Mouse (Mus musculus) CH12.LX (cell line): ENCODE results near the gene C1ql4. TPM values are rescaled to one million over a fixed set of nuclear protein-coding genes. Genes with fewer than 3 reads are reported as not detected.

ENCODE experiments used
- DNase-seq: peaks from one replicate; pipeline ENCODE4 v3.0.0-alpha.2; 2013; ENCODE audit errors: extremely low read depth
- H3K27ac ChIP-seq: 2 replicates; pipeline ENCODE4 v1.5.1; 2012; ENCODE audit warnings: low read depth, mild to moderate bottlenecking, control low read depth, moderate library complexity; ENCODE audit not compliant: insufficient read depth
- H3K27me3 ChIP-seq: replicated peaks from 2 replicates; pipeline ENCODE3; 2012; ENCODE audit warnings: inconsistent platforms
- H3K36me3 ChIP-seq, 2 experiments: replicated peaks in 1 of 2; 2 replicates each; pipeline versions ENCODE3 to v1.6.1; 2012; ENCODE audit warnings: inconsistent platforms in 1 of 2, low read length in 1 of 2, mild to moderate bottlenecking in 1 of 2, mixed read lengths in 1 of 2, moderate library complexity in 1 of 2; ENCODE audit not compliant: control insufficient read depth in 1 of 2, insufficient read depth in 1 of 2
- H3K4me1 ChIP-seq, 2 experiments: 2 replicates each; pipeline ENCODE4 v1.6.1; 2012; ENCODE audit warnings: inconsistent platforms in 1 of 2, moderate library complexity in 1 of 2; ENCODE audit not compliant: insufficient read depth in 2 of 2, control insufficient read depth in 1 of 2
- H3K4me2 ChIP-seq: 2 replicates; pipeline ENCODE4 v1.6.1; 2012; ENCODE audit warnings: low read depth, mild to moderate bottlenecking, control low read depth; ENCODE audit not compliant: poor library complexity, insufficient read depth, severe bottlenecking
- H3K4me3 ChIP-seq, 3 experiments: fragments of 150-350 bp in 1 of 3; sonication (generic) in 1 of 3; replicated peaks in 1 of 3; 2 replicates each; pipeline versions ENCODE3 to v1.5.1; 2011 to 2012; ENCODE audit warnings: low read depth in 2 of 3, low read length in 2 of 3, mild to moderate bottlenecking in 2 of 3, moderate library complexity in 2 of 3, control low read depth in 1 of 3, improper control_type of control experiment in 1 of 3, inconsistent platforms in 1 of 3, mixed read lengths in 1 of 3; ENCODE audit not compliant: poor library complexity in 1 of 3
- H3K79me2 ChIP-seq: replicated peaks from 2 replicates; pipeline ENCODE4 v1.6.1; 2012; ENCODE audit warnings: mild to moderate bottlenecking, moderate library complexity; ENCODE audit not compliant: control insufficient read depth, poor library complexity, insufficient read depth, severe bottlenecking; ENCODE audit errors: extremely low read depth
- H3K9ac ChIP-seq: 2 replicates; pipeline ENCODE4 v1.6.1; 2012; ENCODE audit warnings: low read depth, mild to moderate bottlenecking, control low read depth, moderate library complexity; ENCODE audit not compliant: insufficient read depth
- H3K9me3 ChIP-seq: replicated peaks from 2 replicates; pipeline ENCODE3; 2012; ENCODE audit warnings: low read length, inconsistent platforms, mixed read lengths
- CHD1 ChIP-seq: IDR thresholded peaks from 2 replicates; pipeline ENCODE4 v1.6.1; 2012; ENCODE audit warnings: low read depth, low read length, improper control_type of control experiment, inconsistent platforms
- CHD2 ChIP-seq: IDR thresholded peaks from 2 replicates; pipeline ENCODE4 v1.6.1; 2011; ENCODE audit warnings: low read length, improper control_type of control experiment
- CTCF ChIP-seq, 2 experiments: IDR thresholded peaks in 1 of 2; conservative IDR thresholded peaks in 1 of 2; 2 replicates each; pipeline ENCODE4 v1.5.1; 2011 to 2012; ENCODE audit warnings: low read depth in 2 of 2, low read length in 2 of 2, improper control_type of control experiment in 1 of 2, inconsistent platforms in 1 of 2, mild to moderate bottlenecking in 1 of 2, moderate library complexity in 1 of 2
- E2F4 ChIP-seq: IDR thresholded peaks from 2 replicates; pipeline ENCODE4 v1.6.1; 2011; ENCODE audit warnings: low read depth, low read length, improper control_type of control experiment; ENCODE audit not compliant: insufficient replicate concordance
- ELF1 ChIP-seq: IDR thresholded peaks from 2 replicates; pipeline ENCODE4 v1.6.1; 2014; ENCODE audit warnings: low read depth, mild to moderate bottlenecking, inconsistent platforms, low read length, improper control_type of control experiment
- EP300 ChIP-seq: IDR thresholded peaks from 2 replicates; pipeline ENCODE4 v1.6.1; 2011; ENCODE audit warnings: low read length, improper control_type of control experiment
- ETS1 ChIP-seq: conservative IDR thresholded peaks from 2 replicates; pipeline ENCODE4 v1.6.1; 2012; ENCODE audit warnings: low read depth, mild to moderate bottlenecking, inconsistent platforms, low read length, improper control_type of control experiment, moderate library complexity
- GABPA ChIP-seq: IDR thresholded peaks from 2 replicates; pipeline ENCODE4 v1.6.1; 2012; ENCODE audit warnings: low read depth, low read length, improper control_type of control experiment, inconsistent platforms; ENCODE audit not compliant: insufficient replicate concordance
- MAFK ChIP-seq: IDR thresholded peaks from 2 replicates; pipeline ENCODE4 v1.6.1; 2011; ENCODE audit warnings: low read length, improper control_type of control experiment; ENCODE audit not compliant: insufficient replicate concordance
- MAZ ChIP-seq: IDR thresholded peaks from 2 replicates; pipeline ENCODE4 v1.6.1; 2012; ENCODE audit warnings: low read depth, mild to moderate bottlenecking, inconsistent platforms, low read length, improper control_type of control experiment, moderate library complexity
- MEF2A ChIP-seq: IDR thresholded peaks from 2 replicates; pipeline ENCODE4 v1.6.1; 2014; ENCODE audit warnings: low read depth, mild to moderate bottlenecking, inconsistent platforms, low read length, improper control_type of control experiment, borderline replicate concordance
- MXI1 ChIP-seq: IDR thresholded peaks from 2 replicates; pipeline ENCODE4 v1.6.1; 2011; ENCODE audit warnings: mild to moderate bottlenecking, low read depth, low read length, improper control_type of control experiment
- NELFE ChIP-seq: IDR thresholded peaks from 2 replicates; pipeline ENCODE4 v1.6.1; 2011; ENCODE audit warnings: low read depth, low read length, improper control_type of control experiment
- PAX5 ChIP-seq: IDR thresholded peaks from 2 replicates; pipeline ENCODE4 v1.6.1; 2012; ENCODE audit warnings: low read length, inconsistent platforms, mixed read lengths
- POLR2A ChIP-seq: IDR thresholded peaks from 2 replicates; pipeline ENCODE4 v1.6.1; 2011; ENCODE audit warnings: low read depth, mild to moderate bottlenecking, improper control_type of control experiment, low read length
- POLR2AphosphoS2 ChIP-seq: IDR thresholded peaks from 2 replicates; pipeline ENCODE4 v1.6.1; 2011; ENCODE audit warnings: low read depth, low read length, improper control_type of control experiment
- RCOR1 ChIP-seq: conservative IDR thresholded peaks from 2 replicates; pipeline ENCODE4 v1.6.1; 2012; ENCODE audit warnings: low read depth, mild to moderate bottlenecking, inconsistent platforms, low read length, improper control_type of control experiment
- TBP ChIP-seq: conservative IDR thresholded peaks from 2 replicates; pipeline ENCODE4 v1.6.1; 2011; ENCODE audit warnings: low read depth, low read length, improper control_type of control experiment
- USF2 ChIP-seq: conservative IDR thresholded peaks from 2 replicates; pipeline ENCODE4 v1.6.1; 2011; ENCODE audit warnings: low read depth, low read length, improper control_type of control experiment
- ZC3H11A ChIP-seq: IDR thresholded peaks from 2 replicates; pipeline ENCODE4 v1.6.1; 2012; ENCODE audit warnings: low read depth, mild to moderate bottlenecking, inconsistent platforms, low read length, improper control_type of control experiment
- ZMIZ1 ChIP-seq: IDR thresholded peaks from 2 replicates; pipeline ENCODE4 v1.6.1; 2012; ENCODE audit warnings: low read depth, mild to moderate bottlenecking, inconsistent platforms, low read length, improper control_type of control experiment
- dilution Hi-C: fragments of 300-500 bp; cut with MboI; formaldehyde crosslinking; loops from 2 replicates; pipeline ENCODE4 v1.14.3; 2020; ENCODE audit warnings: low sequenced_read_pairs; ENCODE audit not compliant: extremely low pct_unique_long_range_greater_than_20kb, extremely low pct_ligation_motif_present
- in situ Hi-C: fragments of 300-500 bp; cut with MboI; formaldehyde crosslinking; loops from 3 replicates; pipeline ENCODE4 v1.14.3; 2019; ENCODE audit warnings: low sequenced_read_pairs, low pct_ligation_motif_present, low pct_unique_long_range_greater_than_20kb, mixed read lengths
- polyA plus RNA-seq: library from polyadenylated mRNA; unstranded; fragments of >175 nt; gene quantifications from 2 replicates; pipeline ENCODE4 v1.2.1, GENCODE M21; 2012; ENCODE audit warnings: low read depth; ENCODE audit not compliant: insufficient read length
- total RNA-seq, 2 experiments: library from RNA; depleted of rRNA; stranded (reverse); fragments of 300-350 nt in 1 of 2; fragments of >200 nt in 1 of 2; gene quantifications; 2 replicates each; pipeline ENCODE4 v1.2.3; 2012 to 2014

The C1ql4 gene
- total and polyA plus RNA-seq, 3 experiments = not detected

DNA sequence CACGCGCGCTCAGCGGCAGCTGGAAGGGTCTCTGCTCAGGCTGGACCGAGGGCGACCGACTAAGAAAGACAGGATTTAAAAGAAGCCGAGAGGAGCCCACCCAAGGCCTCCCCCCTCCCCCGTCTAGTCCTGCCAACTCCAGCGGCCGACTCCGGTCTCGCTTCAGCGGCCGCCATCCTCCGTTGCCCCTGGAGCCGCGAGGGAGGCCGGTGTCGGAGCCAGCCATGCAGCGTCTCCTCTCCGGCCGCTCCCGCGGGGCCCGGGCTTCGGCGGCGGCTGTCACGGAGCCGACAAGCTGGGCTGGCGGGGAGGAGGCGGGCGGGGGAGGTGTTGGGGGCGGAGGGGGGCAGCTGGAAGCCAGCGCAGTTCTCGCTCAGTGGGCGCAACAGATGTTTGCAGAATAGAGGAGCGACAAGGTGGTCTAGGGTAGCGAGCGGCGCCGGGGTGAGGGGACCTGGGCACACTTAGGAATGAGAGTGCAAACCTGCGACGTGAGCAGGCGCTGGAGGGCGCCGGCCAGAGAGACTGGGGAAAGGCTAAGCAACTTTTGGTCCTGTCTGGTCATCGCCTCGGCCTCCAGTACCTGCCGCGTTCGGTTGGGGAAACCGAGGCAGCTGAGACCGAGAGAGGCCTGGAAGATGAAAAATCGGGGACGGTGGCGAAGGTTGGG lies 9.3 kb upstream of the C1ql4 start:
- no peak for DNase-seq
- H3K4me3 ChIP-seq = no peak overlapping the region
- no peaks in the 10 kb centered on the region for H3K79me2 ChIP-seq
- no peak overlapping the region for H3K4me2 ChIP-seq
- TF ChIP-seq RCOR1 (no peak), E2F4 (no peak), NELFE (no peak), ELF1 (no peak), CTCF (conservative IDR thresholded peaks at IDR 0.05 in 1 of 2, IDR thresholded peaks at IDR 0.05 in 1 of 2; ENCODE audit: low read depth in 2 of 2, low read length in 2 of 2) (no peak), EP300 (no peak), MAFK (no peak), GABPA (no peak), POLR2A (no peak), POLR2AphosphoS2 (no peak), CHD2 (no peak), MAZ (no peak), ZMIZ1 (no peak)
- H3K9me3 ChIP-seq = peaks cover 3% of the 10 kb centered on the region
- H3K9ac ChIP-seq = no peak overlapping the region
- H3K27me3 ChIP-seq = no peaks in the 10 kb centered on the region
- peaks cover 0 to 20% of the 10 kb centered on the region in 2 experiments; a peak in 2 of 4 replicates for H3K4me1 ChIP-seq
- no peak overlapping the region for H3K27ac ChIP-seq
- dilution Hi-C loops = no loop called here
- peaks cover 0 to 11% of the 10 kb centered on the region in 2 experiments for H3K36me3 ChIP-seq
- in situ Hi-C loops = no loop called here

DNA sequence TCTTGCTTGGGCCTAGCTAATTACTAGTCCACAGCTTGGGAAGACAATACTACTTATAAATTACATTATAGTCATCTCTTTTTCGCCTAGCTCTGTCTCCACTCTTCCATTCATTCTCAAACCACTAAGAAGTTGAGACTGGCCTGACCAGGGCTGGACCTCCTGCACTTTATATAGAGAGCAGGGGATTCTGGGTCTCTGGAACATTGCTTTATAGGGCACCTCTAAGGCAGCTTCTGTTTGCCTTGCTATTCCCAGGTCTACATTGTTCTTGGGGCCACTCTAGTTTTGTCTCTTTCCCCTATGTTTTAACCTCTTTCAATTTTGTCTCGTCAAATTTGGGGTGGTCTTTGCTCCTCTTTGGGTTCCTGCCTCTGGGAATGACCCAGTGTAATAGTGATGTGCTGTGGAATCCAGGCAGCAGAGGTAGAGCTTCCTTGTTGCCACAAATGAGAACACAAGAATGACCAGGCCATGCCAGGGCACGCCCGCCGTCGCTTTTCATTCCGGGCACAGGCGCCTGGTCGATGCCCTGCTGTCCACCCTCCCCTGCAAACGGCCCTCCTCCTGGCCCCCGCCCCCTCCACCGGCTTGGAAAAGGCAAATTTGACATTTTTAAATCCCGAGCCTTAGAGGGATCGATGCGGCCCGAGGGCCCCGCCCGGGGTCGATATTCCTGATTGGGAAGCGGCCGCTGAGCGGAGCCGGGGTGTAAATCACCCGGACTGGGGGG lies 8.6 kb upstream of the C1ql4 start:
- H3K4me2 ChIP-seq = no peak overlapping the region
- no peak overlapping the region for H3K4me3 ChIP-seq

More for the DNA sequence above, 8.6 kb upstream of the C1ql4 start:
- peaks cover 3 to 24% of the 10 kb centered on the region in 2 experiments; a peak in 3 of 4 replicates for H3K4me1 ChIP-seq
- dilution Hi-C loops (no loop called here), in situ Hi-C loops (no loop called here)
- H3K27me3 ChIP-seq = no peaks in the 10 kb centered on the region
- DNase-seq = no peak
- H3K79me2 ChIP-seq = no peaks in the 10 kb centered on the region
- TF ChIP-seq NELFE = no peak
- no peak for TF ChIP-seq USF2
- TF ChIP-seq TBP = no peak
- TF ChIP-seq CHD1 = no peak
- no peak for TF ChIP-seq MEF2A
- no peak for TF ChIP-seq PAX5
- no peak for TF ChIP-seq MXI1
- no peak for TF ChIP-seq ETS1
- TF ChIP-seq ZC3H11A = no peak
- TF ChIP-seq CHD2 = no peak
- no peak for TF ChIP-seq MAZ
- no peak for TF ChIP-seq RCOR1
- peaks cover 3% of the 10 kb centered on the region for H3K9me3 ChIP-seq
- H3K27ac ChIP-seq = no peak overlapping the region
- H3K36me3 ChIP-seq = peaks cover 0 to 5% of the 10 kb centered on the region in 2 experiments
- H3K9ac ChIP-seq = no peak overlapping the region
